Mouse (Mus musculus) gastrocnemius, postnatal 14 days (tissue): Measurements from ENCODE around the gene Zc3hav1l. TPM values are rescaled to one million over a fixed set of nuclear protein-coding genes. Genes with fewer than 3 reads are reported as not detected.
A peak's percentile ranks its signal among the peaks of the same experiment; 100 is the strongest.

ENCODE experiments used
- DNase-seq: peaks from one replicate; pipeline ENCODE4 v3.0.0; 2021; ENCODE audit warnings: mixed read lengths
- intact Hi-C: fragments of 180-260 bp; cut with DNase I; formaldehyde crosslinking; loops from one replicate; pipeline ENCODE4 v1.15.1; 2025; ENCODE audit warnings: low total_unique reads
- total RNA-seq, 2 experiments: library from RNA; stranded (reverse); gene quantifications; 2 replicates each; pipeline ENCODE4 v1.2.3; 2021

Gene Zc3hav1l
- total RNA-seq, 2 experiments from 2014 or later = 2.1 to 2.9 TPM

DNA sequence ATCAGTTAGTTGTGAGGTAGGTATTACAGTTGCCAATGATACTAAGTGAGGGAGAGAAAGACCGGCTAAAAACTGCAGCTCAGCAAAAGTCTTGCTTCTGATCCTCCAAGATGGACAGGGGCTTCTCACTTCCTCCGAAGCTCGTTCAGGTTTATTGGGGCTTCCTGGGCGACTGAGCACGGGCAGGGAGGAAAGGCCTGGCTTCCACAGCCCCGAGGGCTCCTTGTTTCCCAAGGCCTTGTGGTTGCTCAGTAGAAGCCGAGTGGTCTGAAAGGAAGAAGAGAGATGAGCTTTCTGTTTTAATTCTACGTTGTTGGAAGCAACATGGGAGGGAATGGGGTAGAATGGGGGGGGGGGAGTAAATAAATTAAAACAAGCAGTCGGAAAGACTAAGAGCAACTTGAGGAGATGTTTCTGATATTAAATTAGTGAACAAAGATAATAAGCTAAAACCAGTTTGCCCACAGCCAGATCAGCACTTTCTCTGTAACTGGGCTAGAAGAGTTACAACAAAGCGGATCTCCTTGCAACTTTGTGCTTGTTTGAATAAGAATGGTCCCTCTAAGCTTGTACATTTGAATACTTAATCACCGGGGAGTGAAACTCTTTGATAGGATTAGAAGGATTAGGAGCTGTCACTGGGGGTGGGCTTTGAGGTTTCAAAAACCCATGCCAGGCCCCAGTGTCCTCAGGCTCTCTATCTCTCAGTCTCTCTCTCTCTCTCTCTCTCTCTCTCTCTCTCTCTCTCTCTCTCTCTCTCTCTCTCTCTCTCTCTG is 6.0 kb downstream of the Zc3hav1l start:
- intact Hi-C loops = no loop called here

DNA sequence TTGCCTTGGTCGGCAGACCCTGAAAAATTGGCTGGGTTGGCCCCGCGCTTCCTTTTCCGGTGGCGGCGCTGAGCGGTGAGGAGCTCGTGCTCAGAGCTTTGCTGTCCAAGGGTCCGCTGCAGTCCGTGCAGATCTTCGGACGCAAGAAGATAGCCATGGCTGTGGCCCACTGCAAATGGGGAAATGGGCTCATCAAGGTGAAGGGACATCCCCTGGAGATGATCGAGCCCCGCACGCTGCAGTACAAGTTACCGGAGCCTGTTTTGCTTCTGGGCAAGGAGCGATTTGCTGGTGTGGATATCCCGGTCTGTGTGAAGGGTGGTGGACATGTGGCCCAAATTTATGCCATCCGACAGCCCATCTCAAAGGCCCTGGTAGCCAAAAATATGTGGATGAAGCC is 14.6 kb downstream of the Zc3hav1l start:
- intact Hi-C loops = no loop called here
- no peak for DNase-seq

More for the DNA sequence above, 6.0 kb downstream of the Zc3hav1l start:
- DNase-seq = no peak

DNA sequence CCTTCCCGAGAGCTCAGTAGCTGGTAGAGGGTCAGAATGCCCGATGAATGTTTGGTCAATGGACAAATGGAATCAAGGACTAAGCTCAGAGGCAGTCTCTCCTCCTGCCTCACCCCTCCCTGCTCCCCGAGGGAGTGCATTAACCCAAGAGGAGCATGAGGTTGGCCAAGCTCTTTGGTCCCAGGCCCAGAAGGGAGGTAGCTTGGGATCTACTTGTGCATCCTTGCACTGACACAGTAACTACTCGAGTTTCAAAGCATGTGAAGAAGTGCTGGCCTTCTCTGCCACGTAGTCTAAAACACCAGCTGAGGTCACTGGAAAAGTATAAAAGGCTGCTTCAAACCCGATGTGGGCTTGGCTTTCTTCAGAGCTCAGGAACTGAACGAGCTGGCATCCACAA is 34.6 kb downstream of the Zc3hav1l start:
- intact Hi-C loops = no loop called here
- no peak for DNase-seq

DNA sequence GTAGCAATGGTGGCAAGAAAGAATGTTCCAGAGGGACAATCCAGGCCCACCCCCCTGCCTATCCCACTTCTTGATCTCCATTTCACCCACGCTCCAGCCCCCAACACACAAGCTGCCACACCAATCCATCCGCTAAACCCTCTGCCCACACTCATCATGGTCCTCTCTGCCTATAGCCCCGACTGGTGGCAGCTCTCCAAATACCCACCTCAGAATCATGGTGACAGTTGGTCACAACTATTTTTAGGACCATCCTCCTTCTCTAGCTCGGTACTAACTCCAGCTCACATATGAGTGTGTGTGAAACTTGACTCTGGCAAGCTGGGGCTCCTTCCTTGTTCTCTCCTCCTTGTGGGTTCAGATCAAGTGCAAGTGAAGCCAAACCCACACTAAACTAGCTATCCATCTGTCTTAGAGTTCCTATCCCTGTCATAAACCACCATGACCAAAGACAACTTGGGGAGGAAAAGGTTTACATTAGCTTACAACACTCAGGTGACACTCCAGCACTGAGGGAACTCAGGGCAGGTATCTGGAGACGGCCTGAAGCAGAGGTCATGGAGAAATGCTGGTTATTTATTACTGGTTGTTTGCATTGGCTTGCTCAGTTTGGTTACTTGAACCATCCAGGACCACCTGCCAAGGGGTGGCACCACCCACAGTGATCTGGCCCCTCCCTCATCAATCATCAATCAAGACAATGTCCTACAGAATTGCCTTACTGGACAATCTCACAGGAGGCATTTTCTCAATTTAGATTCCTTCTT is 35.5 kb downstream of the Zc3hav1l start:
- intact Hi-C loops = no loop called here
- no peak for DNase-seq

DNA sequence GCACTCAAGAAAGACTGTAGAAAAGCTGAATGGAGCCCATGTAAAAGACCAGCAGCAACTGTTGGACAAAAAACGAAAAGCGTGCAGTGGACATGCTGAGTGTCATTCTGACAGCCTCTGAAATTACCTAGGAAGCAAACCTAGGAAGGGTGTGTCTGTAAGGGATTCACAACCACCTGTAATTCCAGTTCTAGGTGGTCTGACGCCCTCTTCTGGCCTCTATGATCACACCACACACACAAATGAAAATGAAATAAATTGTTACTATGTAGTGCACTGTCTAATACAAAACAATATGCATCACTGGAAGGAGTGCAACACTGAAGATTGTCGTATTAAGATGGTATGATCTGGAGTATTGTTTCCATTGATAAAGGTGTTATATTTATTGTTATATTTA is 37.2 kb downstream of the Zc3hav1l start:
- no peak for DNase-seq
- intact Hi-C loops = no loop called here

DNA sequence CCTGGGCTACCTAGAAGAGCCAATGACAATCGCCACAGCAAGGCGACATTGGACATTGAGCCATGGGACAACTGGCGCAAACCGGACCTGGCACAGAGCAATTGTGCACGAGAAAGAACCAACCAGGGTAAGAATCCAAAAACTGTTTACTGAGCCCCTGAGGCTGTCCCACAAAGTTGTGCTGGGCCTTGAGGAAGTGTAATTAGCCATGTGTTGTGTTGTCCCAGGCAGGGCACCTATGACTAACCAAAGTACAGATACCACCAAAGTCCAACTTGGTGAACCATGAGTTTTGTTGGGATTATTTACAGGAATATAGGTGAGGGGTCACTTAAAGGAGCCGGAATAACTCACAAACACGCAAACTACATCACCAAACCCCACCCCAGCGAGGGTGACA is 41.6 kb downstream of the Zc3hav1l start:
- no peak for DNase-seq
- intact Hi-C loops = loop anchor here (10.0 kb wide), 1 partner anchor 103 kb away; no protein-coding TSS in a partner anchor

DNA sequence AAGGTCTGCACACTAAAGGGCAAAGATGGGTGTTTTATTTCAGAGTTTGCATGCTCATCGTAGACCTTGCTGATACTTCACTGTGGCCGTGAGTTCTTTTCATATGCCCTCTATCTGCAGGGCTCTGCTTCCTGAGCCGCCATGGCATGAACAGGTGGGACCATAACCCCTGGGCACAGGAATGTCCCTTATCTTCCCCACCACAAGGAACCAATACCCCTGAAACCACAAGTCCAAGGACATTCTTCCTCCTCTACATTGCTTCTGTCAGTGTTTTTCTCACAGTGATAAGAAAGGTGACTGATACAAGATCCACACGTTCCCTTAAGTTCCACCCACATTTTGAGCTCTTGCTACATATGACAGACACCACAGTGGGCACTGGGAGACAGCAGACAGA is 42.3 kb downstream of the Zc3hav1l start:
- no peak for DNase-seq
- intact Hi-C loops = loop anchor here (10.0 kb wide), 1 partner anchor 102 kb away; no protein-coding TSS in a partner anchor

DNA sequence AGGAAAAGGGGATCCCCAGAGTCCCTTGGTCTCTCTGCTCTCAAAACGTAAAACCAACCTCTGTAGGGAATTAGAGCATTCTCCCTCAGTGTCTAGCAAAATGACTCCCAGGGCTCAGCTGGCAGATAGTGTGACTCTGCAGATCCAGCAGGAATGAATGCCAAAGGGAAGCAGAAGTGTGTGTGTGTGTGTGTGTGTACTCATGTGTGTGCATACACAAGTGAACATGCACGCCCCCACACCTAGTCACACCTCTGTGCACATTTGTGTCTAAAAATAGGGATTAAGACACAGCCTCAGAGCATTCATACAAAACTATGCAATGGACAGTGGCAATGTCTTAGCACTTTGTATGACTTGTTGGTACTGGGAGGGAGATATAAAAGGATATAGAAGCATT is 43.3 kb downstream of the Zc3hav1l start:
- intact Hi-C loops = loop anchor here (10.0 kb wide), 1 partner anchor 101 kb away; no protein-coding TSS in a partner anchor
- no peak for DNase-seq

DNA sequence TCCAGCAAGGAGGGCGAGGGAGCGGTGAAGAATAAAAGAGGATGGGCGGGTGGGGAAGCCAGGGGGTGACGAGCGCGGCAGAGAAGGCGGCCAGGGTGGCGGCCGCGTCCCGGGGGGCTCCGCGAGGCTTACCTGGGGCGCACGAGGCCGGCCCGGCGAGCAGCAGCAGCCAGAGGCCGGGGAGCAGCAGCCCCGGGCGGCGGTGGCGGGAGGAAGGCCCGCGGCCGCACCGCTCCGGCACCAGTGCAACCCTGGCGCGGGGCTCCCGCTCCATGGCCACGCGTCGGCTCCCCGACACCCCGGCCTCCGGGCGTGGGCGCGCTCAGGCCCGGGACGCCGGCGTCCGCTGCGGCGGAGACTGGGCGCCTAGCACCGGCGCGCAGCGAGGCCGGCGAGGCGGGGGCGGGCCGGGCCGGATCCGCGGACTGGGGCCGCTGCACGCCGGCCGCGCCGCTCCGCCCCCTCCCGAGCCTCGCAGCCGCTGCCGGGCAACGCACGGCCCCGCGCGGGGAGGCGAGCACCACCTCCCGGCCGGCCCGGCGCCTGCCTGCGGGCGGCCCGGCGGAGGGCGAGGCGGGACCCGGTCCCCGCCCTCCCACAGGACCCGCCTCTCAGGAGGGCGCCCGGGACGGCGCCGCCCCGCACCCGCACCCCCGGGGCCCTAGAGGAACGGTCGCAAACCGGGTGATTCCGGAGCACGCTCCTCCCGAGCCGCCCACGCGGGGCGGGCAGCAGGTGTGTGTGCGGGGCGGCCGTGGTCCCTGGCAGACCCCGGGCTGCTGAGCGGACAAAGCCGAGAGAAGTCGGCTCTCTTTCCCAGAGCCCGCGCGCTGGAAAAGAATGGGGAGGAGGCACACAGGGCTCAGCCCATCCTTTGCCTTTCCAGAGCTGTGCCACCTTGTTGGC is 45.1 kb downstream of the Zc3hav1l start, which contains the start of gene D630045J12Rik:
Gene D630045J12Rik, minus strand, starts transcription at position 274 of the 906 bp plus-strand sequence.
- intact Hi-C loops = loop anchor here (10.0 kb wide), 1 partner anchor 99 kb away; no protein-coding TSS in a partner anchor
- peak; percentile 83 for DNase-seq

DNA sequence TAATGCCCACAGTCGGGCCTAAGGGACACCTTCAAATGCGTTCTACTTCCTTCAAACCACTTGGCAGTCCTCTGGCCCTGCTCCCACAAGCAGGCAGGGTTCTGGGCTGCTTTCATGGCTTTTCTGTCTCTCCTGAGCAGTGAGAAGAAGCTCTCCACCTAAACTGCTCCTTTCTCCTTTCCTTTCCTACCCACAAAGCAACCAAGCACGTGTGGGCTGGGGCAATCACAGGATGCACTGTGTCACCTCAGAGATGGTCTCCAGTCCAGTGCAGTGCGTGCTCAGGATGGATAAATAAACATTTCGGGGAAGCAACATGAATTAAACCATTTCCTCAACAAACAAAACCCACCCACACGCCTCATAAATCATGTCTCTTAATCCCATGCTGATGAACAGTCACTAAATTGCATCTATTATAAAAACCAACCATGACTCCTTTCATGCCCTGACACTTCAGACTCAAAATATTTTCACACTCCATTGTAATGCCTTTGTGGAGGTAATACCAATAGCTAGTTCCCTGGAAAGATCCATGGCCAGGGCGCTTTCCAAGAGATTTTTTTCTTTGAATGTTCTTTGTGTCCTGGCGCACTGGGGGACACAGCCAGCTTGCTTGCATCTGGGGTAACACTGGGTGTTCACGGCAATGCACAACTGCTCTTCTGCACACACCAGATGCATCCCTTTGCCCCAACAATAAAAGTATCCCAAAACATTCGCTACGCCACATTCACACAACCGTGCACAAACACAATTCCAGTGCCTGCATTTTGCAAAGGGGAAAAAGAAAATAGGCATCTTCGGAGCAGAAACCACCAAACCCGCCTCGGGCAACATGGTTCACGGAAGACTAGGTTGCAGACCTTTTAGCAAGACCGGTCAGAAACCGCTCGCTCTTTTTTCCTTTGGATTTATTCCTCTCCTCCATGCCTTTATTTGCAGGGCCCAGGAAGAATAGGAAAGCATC is 46.0 kb downstream of the Zc3hav1l start:
- DNase-seq = no peak
- intact Hi-C loops = loop anchor here (10.0 kb wide), 1 partner anchor 98 kb away; no protein-coding TSS in a partner anchor

DNA sequence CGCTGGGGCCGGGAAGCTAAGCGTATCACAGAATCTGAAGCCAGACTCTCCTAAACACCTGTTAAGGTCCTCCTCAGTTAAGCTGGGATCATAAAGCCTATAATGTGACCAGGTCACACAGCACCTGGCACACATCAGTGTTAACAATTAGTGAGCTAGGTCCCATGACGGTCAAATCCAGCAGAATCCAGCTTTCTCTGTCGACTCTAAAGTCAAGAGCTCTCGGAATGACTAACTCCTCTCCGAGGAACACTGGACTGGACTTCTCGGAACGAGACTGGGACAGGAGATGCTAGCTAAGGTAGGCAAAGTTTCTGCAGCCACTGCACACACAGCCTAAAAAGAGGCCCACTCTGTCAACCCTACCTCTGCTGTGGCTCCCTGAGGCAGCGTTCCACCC is 46.9 kb downstream of the Zc3hav1l start:
- no peak for DNase-seq
- intact Hi-C loops = loop anchor here (10.0 kb wide), 1 partner anchor 97 kb away; no protein-coding TSS in a partner anchor

DNA sequence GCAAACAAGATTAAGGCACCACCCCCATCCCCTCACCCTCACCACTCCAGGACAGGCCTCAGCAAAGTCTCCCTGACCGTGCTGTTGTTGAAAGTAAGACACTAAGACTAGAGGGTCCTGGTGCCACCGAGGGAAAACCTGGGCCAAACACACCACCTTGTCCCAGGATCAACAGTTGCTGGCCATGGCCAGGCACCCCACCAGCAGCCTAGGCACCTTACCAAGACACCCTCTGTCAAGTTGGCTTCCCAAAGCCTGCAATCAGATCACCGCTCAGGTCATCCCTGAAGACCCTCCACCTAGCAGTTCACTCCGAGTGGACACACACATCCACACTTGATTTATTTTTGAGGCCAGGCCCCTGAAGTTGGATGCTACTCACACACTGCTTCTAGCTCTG is 47.6 kb downstream of the Zc3hav1l start:
- DNase-seq = no peak
- intact Hi-C loops = loop anchor here (10.0 kb wide), 1 partner anchor 97 kb away; no protein-coding TSS in a partner anchor

DNA sequence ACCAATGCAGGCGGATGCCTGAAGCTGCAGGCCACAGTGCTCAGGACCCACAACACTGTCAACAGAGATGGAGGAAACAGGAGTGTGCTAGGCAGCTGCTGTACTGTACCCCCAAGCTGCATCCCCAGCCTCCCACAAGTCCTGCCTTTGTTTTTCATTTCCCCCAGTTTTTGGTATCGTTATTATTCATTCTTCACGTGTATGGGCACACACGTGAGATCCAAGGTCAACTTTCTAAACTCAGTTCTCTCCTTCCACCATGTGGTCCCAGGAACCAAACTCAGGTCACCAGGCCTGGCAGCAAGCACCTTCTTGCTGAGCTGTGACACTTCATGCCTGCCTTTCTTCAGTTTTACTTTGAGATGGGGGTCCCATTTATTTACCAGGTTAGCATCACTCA is 51.7 kb downstream of the Zc3hav1l start:
- intact Hi-C loops = no loop called here
- no peak for DNase-seq

DNA sequence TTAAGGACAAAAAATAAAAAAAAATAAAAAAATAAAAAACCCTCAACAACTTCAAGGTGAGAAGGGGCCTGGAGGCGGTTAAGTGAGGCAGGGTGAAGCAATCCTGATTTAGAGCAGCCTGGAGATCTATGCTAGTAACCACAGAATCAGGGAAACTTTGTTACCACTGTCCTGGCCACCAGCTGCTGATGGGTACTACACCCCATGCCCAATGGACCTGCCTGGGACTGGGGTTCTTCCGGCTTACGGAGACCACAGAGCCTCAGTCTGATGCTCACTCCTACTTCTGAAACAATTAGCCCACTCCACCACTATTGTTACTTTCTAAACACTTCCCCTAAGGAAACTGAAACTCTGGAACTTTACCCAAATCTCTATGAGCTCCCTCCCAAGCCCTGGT is 54.3 kb downstream of the Zc3hav1l start:
- intact Hi-C loops = no loop called here
- DNase-seq = no peak

DNA sequence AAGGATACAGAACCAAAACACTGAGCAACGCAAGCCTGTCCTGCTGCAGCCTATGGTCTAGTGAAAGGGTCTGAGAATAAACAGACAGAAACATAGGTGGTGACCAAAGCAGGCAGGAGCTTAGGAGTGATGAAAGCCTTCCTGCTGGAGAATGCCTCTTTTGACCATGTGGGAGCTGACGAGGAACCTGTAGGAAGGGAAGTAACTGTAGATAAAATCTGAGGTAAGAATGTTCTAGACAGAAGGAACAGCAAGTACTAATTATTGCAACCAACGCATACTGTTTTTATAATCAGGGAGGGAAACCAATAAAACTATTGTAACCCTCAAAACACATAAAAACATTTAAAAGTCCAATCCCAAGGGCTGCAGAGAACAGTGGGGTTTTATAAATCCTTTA is 54.9 kb downstream of the Zc3hav1l start:
- no peak for DNase-seq
- intact Hi-C loops = no loop called here

DNA sequence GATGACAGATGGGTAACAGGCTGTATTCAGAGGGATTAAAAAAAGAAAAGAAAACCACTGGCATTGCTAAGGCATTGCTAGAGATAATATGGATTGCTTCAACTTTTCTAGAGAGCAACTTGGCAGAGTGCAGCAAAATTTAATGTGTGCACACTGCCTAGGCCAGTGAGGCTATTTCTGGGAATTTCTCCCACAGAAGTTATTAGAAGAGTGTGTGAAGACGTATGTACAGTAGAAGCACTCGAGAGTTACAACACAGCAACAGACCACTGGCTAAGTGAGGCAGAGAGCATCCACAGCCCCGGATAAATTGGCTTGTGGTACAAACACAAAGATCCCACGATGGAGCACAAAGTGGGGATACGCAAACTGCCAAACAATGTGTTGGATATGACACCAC is 56.2 kb downstream of the Zc3hav1l start:
- no peak for DNase-seq
- intact Hi-C loops = no loop called here

DNA sequence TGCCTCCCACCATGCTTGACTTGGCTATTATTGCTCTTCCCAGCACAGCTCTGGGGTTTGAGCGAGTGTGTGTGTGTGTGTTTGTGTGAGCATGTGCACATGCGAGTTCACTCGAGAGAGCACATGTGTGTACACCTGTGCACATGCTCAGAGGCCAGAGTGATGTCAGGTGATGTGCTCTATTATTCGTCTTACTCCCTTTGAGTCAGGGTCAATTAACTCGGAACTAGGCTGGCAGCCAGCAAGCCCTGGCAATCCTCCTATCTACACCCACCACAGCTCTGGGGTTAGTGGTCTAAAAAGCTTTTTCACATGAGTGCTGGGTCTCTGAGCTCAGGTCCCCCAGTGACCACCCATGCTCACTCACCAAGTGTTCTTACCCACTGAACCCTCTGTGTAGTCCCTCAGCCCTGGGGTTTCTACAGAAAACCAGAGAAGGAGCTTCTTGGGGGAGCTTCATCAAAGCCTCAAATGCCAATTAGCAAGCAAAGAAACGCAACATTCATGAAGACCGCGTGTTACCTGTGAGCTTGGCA is 56.7 kb downstream of the Zc3hav1l start:
- DNase-seq = no peak
- intact Hi-C loops = no loop called here

DNA sequence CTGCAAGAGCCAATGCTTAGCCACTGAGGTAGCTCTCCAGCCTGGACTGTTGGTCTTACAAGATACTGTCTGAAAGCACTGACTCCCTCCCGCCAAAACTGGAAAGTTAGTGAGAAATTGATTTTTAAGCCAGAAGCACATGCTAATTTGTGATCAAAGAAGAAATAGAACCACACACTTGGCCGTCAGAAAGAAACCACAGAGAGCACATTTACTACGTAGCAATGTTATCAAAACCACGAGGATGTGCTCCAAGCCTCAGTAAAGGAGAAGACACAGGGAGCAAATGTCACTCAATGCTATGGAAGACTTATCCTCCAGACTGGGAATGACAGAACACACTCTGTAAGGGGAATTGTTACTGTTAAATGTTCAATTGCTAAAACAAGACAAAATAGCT is 57.6 kb downstream of the Zc3hav1l start:
- intact Hi-C loops = no loop called here
- DNase-seq = no peak
